Mouse (Mus musculus): ENCODE data around the gene Rbm5.

Rbm5 gene

GRCm38 (mm10) chr9:107700114-107700571 is 70.7 kb downstream of the Rbm5 start:
- DNase-seq (ENCODE audit: low read depth), result no peak

- DNase-seq (ENCODE audit: low read depth), result no peak
Observed at GRCm38 (mm10) chr9:107699376-107699980, 71.3 kb downstream of the Rbm5 start.

- DNase-seq (ENCODE audit: low read depth), result no peak
Observed at GRCm38 (mm10) chr9:107698611-107699190, 72.1 kb downstream of the Rbm5 start.

GRCm38 (mm10) chr9:107697811-107698521 is 72.8 kb downstream of the Rbm5 start:
- DNase-seq (ENCODE audit: low read depth), result no peak

GRCm38 (mm10) chr9:107696845-107697610 is 73.8 kb downstream of the Rbm5 start:
- DNase-seq (ENCODE audit: low read depth), result no peak

GRCm38 (mm10) chr9:107696106-107696479 is 74.7 kb downstream of the Rbm5 start:
- DNase-seq (ENCODE audit: low read depth), result no peak

GRCm38 (mm10) chr9:107695441-107696105 is 75.2 kb downstream of the Rbm5 start:
- no peak for DNase-seq (ENCODE audit: low read depth)

GRCm38 (mm10) chr9:107694627-107695026 is 76.2 kb downstream of the Rbm5 start:
- no peak for DNase-seq (ENCODE audit: low read depth)

GRCm38 (mm10) chr9:107693433-107693987 is 77.3 kb downstream of the Rbm5 start:
- DNase-seq (ENCODE audit: low read depth), result no peak

GRCm38 (mm10) chr9:107692785-107693184 is 78.0 kb downstream of the Rbm5 start:
- DNase-seq (ENCODE audit: low read depth), result no peak

- no peak for DNase-seq (ENCODE audit: low read depth)
Observed at GRCm38 (mm10) chr9:107690391-107690790, 80.4 kb downstream of the Rbm5 start.

All from c-Kit-positive CD71-positive TER-119-negative erythroid progenitor cells, embryonic 14.5 days (primary cell).